Mouse (Mus musculus): ENCODE measurements around the gene Susd2.

DNA sequence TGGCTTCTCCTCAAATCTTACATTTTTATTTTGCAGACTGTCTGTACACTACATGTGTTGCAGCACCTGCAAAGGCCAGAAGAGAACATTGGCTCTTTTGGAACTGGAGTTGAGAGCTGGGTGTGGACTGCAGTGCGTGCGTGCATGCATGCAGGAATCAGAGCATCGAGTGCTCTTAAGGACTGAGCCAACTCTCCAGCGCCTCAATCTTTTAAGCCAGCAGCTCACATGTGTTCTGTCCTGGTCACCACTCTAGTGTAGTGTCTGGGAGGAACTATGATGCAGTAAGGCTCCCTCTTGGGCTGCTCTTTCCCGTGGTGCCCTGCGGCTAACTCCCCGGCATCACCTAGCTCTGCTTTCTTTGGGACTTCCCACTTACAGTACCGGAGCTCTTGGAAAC, 1.8 kb upstream of the Susd2 start:
- TF ChIP-seq GATA1 (IDR thresholded peaks at IDR 0.05; ENCODE audit: borderline replicate concordance, low read length) (no peak), FLI1 (IDR thresholded peaks at IDR 0.05; ENCODE audit: low read length) (no peak)
